Mouse (Mus musculus): ENCODE results near the gene Cxcr4. TPM values are rescaled to one million over a fixed set of nuclear protein-coding genes. Genes with fewer than 3 reads are reported as not detected.
A peak's percentile ranks its signal among the peaks of the same experiment; 100 is the strongest.
"Not testable (repeated sequence)": the region's sequence is repeated elsewhere in the genome, so short reads cannot be mapped to it uniquely, and the experiment has no call there.

Gene Cxcr4
- polyA plus RNA-seq, 1 experiment from 2014 or later, result 9.3 TPM

DNA sequence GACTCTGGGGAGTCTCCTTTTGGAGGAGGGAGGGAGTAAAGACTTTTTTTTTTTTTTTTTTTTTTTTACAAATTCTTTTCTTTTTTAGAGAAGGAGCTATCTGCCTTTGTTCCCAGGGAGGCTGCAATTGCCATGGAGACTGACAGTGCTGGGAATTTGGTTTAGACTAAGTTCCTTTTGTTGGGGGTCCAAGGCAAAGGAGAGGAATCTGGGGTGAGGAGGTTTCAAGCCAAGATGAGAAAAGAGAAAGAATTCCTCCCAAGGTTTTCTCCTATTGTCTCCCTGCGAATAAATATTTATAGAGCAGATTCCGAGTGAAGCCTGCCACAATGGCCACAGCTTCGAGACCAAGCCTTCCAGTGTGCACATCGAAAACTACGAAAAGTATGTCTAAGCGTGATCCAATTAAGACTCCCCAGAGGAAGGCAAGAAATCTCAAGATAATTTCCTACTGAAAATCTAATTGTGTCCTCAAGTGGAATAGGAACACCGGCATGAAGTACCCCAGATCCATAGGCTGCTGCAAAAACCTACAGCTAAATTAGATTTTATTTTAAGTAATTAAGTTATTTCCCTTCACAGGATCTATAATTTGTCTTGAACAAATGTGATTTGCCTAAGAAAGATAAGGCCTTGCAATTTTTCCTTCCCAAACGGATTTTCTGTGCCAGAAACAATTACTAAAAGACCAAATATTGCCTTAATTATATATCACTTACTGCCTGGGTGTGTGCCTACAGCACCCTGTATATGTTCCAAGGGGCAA, 5.7 kb downstream of the Cxcr4 start:
- 47% methylated on average over 8 of the region's 8 CpGs for WGBS

DNA sequence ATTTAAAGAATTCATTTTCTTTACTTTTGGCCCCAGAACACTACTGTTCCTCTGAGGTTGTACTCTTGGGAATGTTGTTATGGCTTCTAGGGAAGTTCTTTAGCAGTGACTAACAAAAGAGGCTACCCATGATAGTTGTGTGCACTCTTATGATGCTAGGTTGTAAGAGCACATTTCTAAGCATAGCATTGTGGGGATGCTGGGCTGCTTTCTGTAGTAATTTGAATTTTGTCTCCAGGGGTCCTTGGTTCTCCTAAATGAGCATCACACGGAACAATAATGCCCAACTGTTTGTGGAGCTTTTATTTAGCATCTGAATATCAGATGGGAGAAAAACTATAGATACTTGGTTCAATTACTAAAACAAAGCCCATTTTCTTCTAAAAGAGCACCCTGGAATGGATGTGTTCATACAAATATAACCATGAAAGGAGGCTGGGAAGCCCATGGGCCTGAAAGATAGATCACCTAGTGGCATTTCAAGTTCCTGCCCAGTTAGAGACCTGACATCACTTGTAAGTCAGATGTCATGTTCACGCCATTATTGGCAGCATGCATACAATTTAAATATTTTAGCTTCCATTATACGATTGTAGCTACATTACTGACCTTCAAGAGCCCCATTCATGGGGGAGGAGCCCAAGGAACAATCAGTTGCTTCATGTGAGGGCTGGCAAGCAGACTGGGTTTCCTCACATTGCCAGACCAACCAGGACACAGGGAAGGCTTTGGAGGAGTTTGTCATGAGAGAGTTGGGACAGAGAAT, 6.5 kb downstream of the Cxcr4 start:
- Histone ChIP-seq H3K36me3 (peaks cover 12% of the 10 kb centered on the region; the same call in 1 of the 2 replicates), H3K9me3 (no peaks in the 10 kb centered on the region), H3K4me3 (no peak overlapping the region), H3K27ac (0 out of 2 replicates have a peak overlapping the region, but pooled peaks have one; percentile 29), H3K27me3 (no peaks in the 10 kb centered on the region), H3K4me1 (peaks cover 24% of the 10 kb centered on the region), H3K9ac (no peak overlapping the region), H3K4me2 (no peak overlapping the region)
- ATAC-seq (ENCODE audit: borderline replicate concordance, extremely low read depth, low FRiP score, low TSS enrichment), result no peak
- WGBS, result 51% methylated on average over 3 of the region's 3 CpGs

More for the DNA sequence above, 5.7 kb downstream of the Cxcr4 start:
- no peaks in the 10 kb centered on the region for H3K9me3 ChIP-seq
- H3K9ac ChIP-seq, result no peak overlapping the region
- ATAC-seq (ENCODE audit: borderline replicate concordance, extremely low read depth, low FRiP score, low TSS enrichment), result no peak
- H3K27ac ChIP-seq, result peak overlapping the region; percentile 29
- H3K36me3 ChIP-seq, result peaks cover 12% of the 10 kb centered on the region; the same call in 1 of the 2 replicates
- H3K4me2 ChIP-seq, result no peak overlapping the region
- H3K27me3 ChIP-seq, result no peaks in the 10 kb centered on the region
- H3K4me1 ChIP-seq, result peaks cover 24% of the 10 kb centered on the region
- no peak overlapping the region for H3K4me3 ChIP-seq

- not testable (repeated sequence) for H3K27me3 ChIP-seq; H3K4me2 ChIP-seq; H3K4me3 ChIP-seq; H3K27ac ChIP-seq; ATAC-seq (ENCODE audit: borderline replicate concordance, extremely low read depth, low FRiP score, low TSS enrichment); H3K9me3 ChIP-seq; H3K9ac ChIP-seq
- H3K36me3 ChIP-seq, result peaks cover 12% of the 10 kb centered on the region; the same call in 1 of the 2 replicates
- peaks cover 24% of the 10 kb centered on the region for H3K4me1 ChIP-seq
- WGBS, result 100% methylated on average over 1 of the region's 1 CpGs
Observed at GRCm38 (mm10) chr1:128584716-128585115, 7.4 kb downstream of the Cxcr4 start.

DNA sequence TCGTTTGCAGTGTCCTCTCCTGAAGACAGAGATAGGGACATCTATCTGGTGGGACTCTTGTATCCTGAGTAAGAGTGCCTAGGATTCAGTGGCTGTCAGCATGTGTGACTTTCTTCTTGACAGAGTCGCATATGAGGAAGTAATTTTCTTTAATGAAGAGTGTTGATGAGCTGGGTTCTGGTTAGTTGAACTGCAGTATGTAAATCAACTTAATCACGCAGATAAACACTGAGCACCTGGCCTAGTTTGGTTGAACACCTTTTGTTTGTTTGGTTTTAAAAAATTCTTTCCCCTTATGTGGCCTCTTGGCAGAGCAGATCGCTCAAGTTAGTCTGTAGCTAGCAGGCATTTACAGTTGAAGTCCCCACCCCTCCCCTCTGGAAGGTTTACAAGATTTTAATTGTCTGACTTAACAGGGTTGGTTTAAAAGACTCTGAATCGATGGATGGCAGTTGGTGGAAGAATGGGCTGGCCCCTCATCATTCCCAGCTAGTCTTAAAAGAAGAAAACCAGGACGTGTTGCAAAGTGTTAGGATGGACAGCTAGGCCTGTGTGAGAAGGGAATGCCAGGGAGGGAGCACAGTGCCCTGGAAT, 8.7 kb downstream of the Cxcr4 start:
- WGBS, result 39% methylated on average over 6 of the region's 6 CpGs
- ATAC-seq (ENCODE audit: borderline replicate concordance, extremely low read depth, low FRiP score, low TSS enrichment), result no peak
- Histone ChIP-seq H3K36me3 (0 out of 2 replicates have a peak, but pooled peaks cover 2% of the 10 kb centered on the region), H3K4me3 (no peak overlapping the region), H3K9me3 (no peaks in the 10 kb centered on the region), H3K9ac (no peak overlapping the region), H3K27me3 (no peaks in the 10 kb centered on the region), H3K27ac (no peak overlapping the region), H3K4me2 (no peak overlapping the region), H3K4me1 (peaks cover 24% of the 10 kb centered on the region)

- WGBS, result 52% methylated on average over 3 of the region's 3 CpGs
- ATAC-seq (ENCODE audit: borderline replicate concordance, extremely low read depth, low FRiP score, low TSS enrichment), result no peak
- Histone ChIP-seq H3K4me2 (no peak overlapping the region), H3K36me3 (no peaks in the 10 kb centered on the region), H3K27me3 (no peaks in the 10 kb centered on the region), H3K9ac (no peak overlapping the region), H3K27ac (no peak overlapping the region), H3K4me1 (no peaks in the 10 kb centered on the region), H3K4me3 (no peak overlapping the region), H3K9me3 (no peaks in the 10 kb centered on the region)
Observed at GRCm38 (mm10) chr1:128580321-128580720, 11.8 kb downstream of the Cxcr4 start.

GRCm38 (mm10) chr1:128578454-128578853, 13.6 kb downstream of the Cxcr4 start:
- no peak overlapping the region for H3K27ac ChIP-seq
- H3K9me3 ChIP-seq, result no peaks in the 10 kb centered on the region
- no peak for ATAC-seq (ENCODE audit: borderline replicate concordance, extremely low read depth, low FRiP score, low TSS enrichment)
- no peak overlapping the region for H3K4me3 ChIP-seq
- H3K4me2 ChIP-seq, result no peak overlapping the region
- H3K27me3 ChIP-seq, result no peaks in the 10 kb centered on the region
- no peak overlapping the region for H3K9ac ChIP-seq
- H3K4me1 ChIP-seq, result no peaks in the 10 kb centered on the region
- H3K36me3 ChIP-seq, result no peaks in the 10 kb centered on the region
- 63% methylated on average over 2 of the region's 2 CpGs for WGBS

- no peaks in the 10 kb centered on the region for H3K36me3 ChIP-seq
- no peaks in the 10 kb centered on the region for H3K9me3 ChIP-seq
- H3K4me1 ChIP-seq, result no peaks in the 10 kb centered on the region
- no peak overlapping the region for H3K9ac ChIP-seq
- H3K27ac ChIP-seq, result no peak overlapping the region
- 62% methylated on average over 4 of the region's 4 CpGs for WGBS
- no peak overlapping the region for H3K4me3 ChIP-seq
- H3K27me3 ChIP-seq, result no peaks in the 10 kb centered on the region
- H3K4me2 ChIP-seq, result no peak overlapping the region
- ATAC-seq (ENCODE audit: borderline replicate concordance, extremely low read depth, low FRiP score, low TSS enrichment), result no peak
Observed at GRCm38 (mm10) chr1:128575096-128575495, 17.0 kb downstream of the Cxcr4 start.

DNA sequence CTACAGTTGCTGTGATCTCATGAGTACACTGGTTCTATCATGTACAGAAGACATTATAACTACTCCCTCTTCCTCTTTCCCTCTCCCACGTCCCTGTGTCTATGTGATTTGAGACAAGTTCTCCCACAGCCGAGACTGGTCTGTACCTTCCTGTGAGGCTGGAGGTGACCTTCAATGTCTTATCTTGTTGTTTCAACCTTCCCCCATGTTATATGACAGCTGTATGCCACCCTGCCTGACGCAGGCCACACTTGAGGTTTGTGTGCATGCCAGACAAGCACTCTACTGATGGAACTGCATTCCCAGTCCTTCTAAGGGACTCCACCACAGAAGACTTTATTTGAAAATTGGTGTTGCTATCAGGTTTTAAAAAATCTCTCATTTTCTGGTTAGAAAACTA, 21.1 kb downstream of the Cxcr4 start:
- no peak overlapping the region for H3K4me3 ChIP-seq
- H3K4me2 ChIP-seq, result no peak overlapping the region
- no peaks in the 10 kb centered on the region for H3K36me3 ChIP-seq
- H3K27ac ChIP-seq, result no peak overlapping the region
- WGBS, result 51% methylated on average over 3 of the region's 3 CpGs
- H3K27me3 ChIP-seq, result no peaks in the 10 kb centered on the region
- H3K9me3 ChIP-seq, result no peaks in the 10 kb centered on the region
- ATAC-seq (ENCODE audit: borderline replicate concordance, extremely low read depth, low FRiP score, low TSS enrichment), result no peak
- 0 out of 2 replicates have a peak, but pooled peaks cover 2% of the 10 kb centered on the region for H3K4me1 ChIP-seq
- H3K9ac ChIP-seq, result no peak overlapping the region

GRCm38 (mm10) chr1:128569992-128570648, 22.0 kb downstream of the Cxcr4 start:
- H3K36me3 ChIP-seq, result no peaks in the 10 kb centered on the region
- H3K4me1 ChIP-seq, result 0 out of 2 replicates have a peak, but pooled peaks cover 2% of the 10 kb centered on the region
- H3K4me2 ChIP-seq, result no peak overlapping the region
- H3K27ac ChIP-seq, result no peak overlapping the region
- H3K9me3 ChIP-seq, result no peaks in the 10 kb centered on the region
- H3K27me3 ChIP-seq, result no peaks in the 10 kb centered on the region
- ATAC-seq (ENCODE audit: borderline replicate concordance, extremely low read depth, low FRiP score, low TSS enrichment), result no peak
- H3K9ac ChIP-seq, result no peak overlapping the region
- H3K4me3 ChIP-seq, result no peak overlapping the region
- 78% methylated on average over 17 of the region's 17 CpGs for WGBS

GRCm38 (mm10) chr1:128567224-128568197, 24.6 kb downstream of the Cxcr4 start:
- H3K9ac ChIP-seq, result no peak overlapping the region
- ATAC-seq (ENCODE audit: borderline replicate concordance, extremely low read depth, low FRiP score, low TSS enrichment), result no peak; the same call in 1 of the 2 replicates
- no peaks in the 10 kb centered on the region for H3K9me3 ChIP-seq
- no peak overlapping the region for H3K27ac ChIP-seq
- 83% methylated on average over 12 of the region's 12 CpGs for WGBS
- 0 out of 2 replicates have a peak, but pooled peaks cover 2% of the 10 kb centered on the region for H3K4me1 ChIP-seq
- H3K36me3 ChIP-seq, result no peaks in the 10 kb centered on the region
- no peak overlapping the region for H3K4me3 ChIP-seq
- no peaks in the 10 kb centered on the region for H3K27me3 ChIP-seq
- H3K4me2 ChIP-seq, result no peak overlapping the region

Data from lung, embryonic 15.5 days (tissue).